8 mouse cellular contexts compared by ENCODE assay signal in the genomic region with DNA sequence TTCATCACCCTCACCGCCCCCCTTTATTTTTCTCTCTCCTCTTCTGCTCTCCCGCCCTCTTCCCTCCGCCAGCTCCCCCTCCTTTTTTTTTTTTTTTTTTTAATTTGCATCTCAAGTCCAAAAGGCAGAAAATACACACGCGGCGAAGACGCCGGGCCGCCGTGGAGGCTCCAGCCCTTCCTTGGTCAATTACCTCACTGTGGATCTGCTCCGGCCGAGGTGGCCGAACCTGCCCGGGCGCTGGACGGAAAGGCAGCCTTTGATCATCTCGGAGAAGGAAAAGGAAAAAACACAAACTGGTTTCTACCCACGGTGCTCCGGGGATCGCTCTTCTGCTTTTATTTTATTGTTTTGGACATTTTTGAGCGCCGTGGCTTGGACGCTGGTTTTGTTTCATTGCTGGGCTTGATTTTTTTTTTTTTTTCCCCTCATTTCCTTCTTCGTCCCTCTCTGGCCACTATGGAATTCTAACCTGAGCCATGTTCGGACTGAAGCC.
A peak's percentile ranks its signal among the peaks of the same experiment; 100 is the strongest.
DNase-seq lines count a peak whose midpoint lies in the region; ATAC-seq and TF ChIP-seq lines count a peak whose summit lies in the region.

No protein-coding gene starts in this region.

- H3K4me2 ChIP-seq in forebrain, embryonic 16.5 days (ENCODE audit: low read length): peak overlapping the region; percentile 95
- peak overlapping the region; percentile 76 for H3K4me2 ChIP-seq in myocyte (ENCODE audit: low read depth)

- H3K79me2 ChIP-seq in myocyte (ENCODE audit: control insufficient read depth, insufficient read depth): peaks cover 42% of the 10 kb centered on the region

- WGBS in forebrain, embryonic 16.5 days: under 1% methylated on average over 24 of the region's 25 CpGs
- WGBS in limb, embryonic 10.5 days: 0% methylated on average over 25 of the region's 25 CpGs

- H3K9ac ChIP-seq in forebrain, embryonic 16.5 days (replicated peaks; ENCODE audit: low read depth, low read length): peak overlapping the region; percentile 98

- H3K4me1 ChIP-seq in bone marrow macrophage, adult 2 months (ENCODE audit: control insufficient read depth, insufficient read depth, low read length): peaks cover 29% of the 10 kb centered on the region
- peaks cover 75% of the 10 kb centered on the region for H3K4me1 ChIP-seq in forebrain, embryonic 16.5 days (replicated peaks; ENCODE audit: control insufficient read depth, insufficient read depth, low read length)
- peaks cover 97% of the 10 kb centered on the region for H3K4me1 ChIP-seq in limb, embryonic 10.5 days

- peak overlapping the region; percentile 14 for H3ac ChIP-seq in myocyte (ENCODE audit: control insufficient read depth, insufficient read length)

- no peak for ATAC-seq in forebrain, embryonic 16.5 days

- H3K27me3 ChIP-seq in forebrain, embryonic 16.5 days (replicated peaks; ENCODE audit: control insufficient read depth, insufficient read depth, low read length): no peaks in the 10 kb centered on the region
- H3K27me3 ChIP-seq in limb, embryonic 10.5 days (ENCODE audit: low read depth, poor library complexity, severe bottlenecking): peaks cover 34% of the 10 kb centered on the region
- no peaks in the 10 kb centered on the region for H3K27me3 ChIP-seq in myocyte (ENCODE audit: control insufficient read depth, insufficient read depth, insufficient read length)

- no peak for DNase-seq in layer of hippocampus, adult 2 months (ENCODE audit: low spot score in 2 of 2)
- no peak for DNase-seq in layer of hippocampus, postnatal 36 days
- DNase-seq in limb, embryonic 10.5 days (ENCODE audit: low spot score): no peak
- DNase-seq in layer of hippocampus, adult 11-12 months (ENCODE audit: low spot score): no peak
- no peak for DNase-seq in gastrocnemius, postnatal 25 days

- H3K27ac ChIP-seq in layer of hippocampus, adult 2 months: peak overlapping the region; percentile 100
- H3K27ac ChIP-seq in bone marrow macrophage, adult 2 months (ENCODE audit: insufficient read depth, low read depth, low read length): peak overlapping the region; percentile 82
- peak overlapping the region; percentile 100 for H3K27ac ChIP-seq in forebrain, embryonic 16.5 days (ENCODE audit: low read length)
- peak overlapping the region; percentile 91 for H3K27ac ChIP-seq in limb, embryonic 10.5 days

- TF ChIP-seq CTCF in layer of hippocampus, adult 2 months (conservative IDR thresholded peaks at IDR 0.05): no peak
- TF ChIP-seq CTCF in bone marrow macrophage, adult 2 months (IDR thresholded peaks at IDR 0.05; ENCODE audit: low read depth, low read length): no peak

- H3K9me3 ChIP-seq in forebrain, embryonic 16.5 days (ENCODE audit: control insufficient read depth, low read length): no peaks in the 10 kb centered on the region
- H3K9me3 ChIP-seq in limb, embryonic 10.5 days (replicated peaks): no peaks in the 10 kb centered on the region

- peak overlapping the region; percentile 67 for H3K4me3 ChIP-seq in layer of hippocampus, adult 2 months
- peak overlapping the region; percentile 75 for H3K4me3 ChIP-seq in bone marrow macrophage, adult 2 months (ENCODE audit: insufficient read depth, low read length)
- peak overlapping the region; percentile 86 for H3K4me3 ChIP-seq in forebrain, embryonic 16.5 days (replicated peaks; ENCODE audit: low read length)
- peak overlapping the region; percentile 74 for H3K4me3 ChIP-seq in limb, embryonic 10.5 days
- peak overlapping the region; percentile 78 for H3K4me3 ChIP-seq in myocyte

- TF ChIP-seq POLR2A in bone marrow macrophage, adult 2 months (IDR thresholded peaks at IDR 0.05; ENCODE audit: borderline replicate concordance, low read depth, low read length): no peak
- no peak for TF ChIP-seq POLR2A in myocyte (IDR thresholded peaks at IDR 0.05; ENCODE audit: insufficient read length, low read depth)

- H3K36me3 ChIP-seq in forebrain, embryonic 16.5 days (ENCODE audit: control insufficient read depth, insufficient read depth): no peaks in the 10 kb centered on the region
- H3K36me3 ChIP-seq in limb, embryonic 10.5 days: no peaks in the 10 kb centered on the region
- no peaks in the 10 kb centered on the region for H3K36me3 ChIP-seq in myocyte (ENCODE audit: control insufficient read depth, insufficient read depth)

TF ChIP-seq in myocyte, 11 proteins besides CTCF, POLR2A, EP300 and RAD21:
- TF ChIP-seq MAX (IDR thresholded peaks at IDR 0.05; ENCODE audit: low read depth): no peak
- TF ChIP-seq MYOG (IDR thresholded peaks at IDR 0.05; ENCODE audit: control insufficient read depth in 1 of 3, insufficient read depth in 1 of 3, insufficient read length in 2 of 3, low read depth in 2 of 3): no peak
- TF ChIP-seq MYOD1 (IDR thresholded peaks at IDR 0.05; ENCODE audit: control insufficient read depth in 1 of 3, insufficient read length in 2 of 3, low read depth in 2 of 3): no peak
- no peak for TF ChIP-seq REST (IDR thresholded peaks at IDR 0.05; ENCODE audit: insufficient read depth, insufficient read length)
- TF ChIP-seq POLR2AphosphoS2 (IDR thresholded peaks at IDR 0.05; ENCODE audit: insufficient read length, low read depth): no peak
- TF ChIP-seq USF1 (IDR thresholded peaks at IDR 0.05; ENCODE audit: low read depth): no peak
- no peak for TF ChIP-seq E2F4 (IDR thresholded peaks at IDR 0.05; ENCODE audit: insufficient read depth)
- TF ChIP-seq TCF12 (IDR thresholded peaks at IDR 0.05; ENCODE audit: insufficient read depth, poor library complexity, severe bottlenecking): no peak
- TF ChIP-seq SRF (IDR thresholded peaks at IDR 0.05; ENCODE audit: control insufficient read depth, insufficient read length, low read depth): no peak
- TF ChIP-seq CEBPB (IDR thresholded peaks at IDR 0.05; ENCODE audit: insufficient read depth, poor library complexity, severe bottlenecking): no peak
